Mouse (Mus musculus): ENCODE results near the gene Ccdc175.

Gene Ccdc175

GRCm38 (mm10) chr12:72104027-72104426 is 80.8 kb downstream of the Ccdc175 start:
- no peak for DNase-seq (ENCODE audit: low read depth in 1 of 2, low spot score in 2 of 2)

GRCm38 (mm10) chr12:72102776-72103175 is 82.1 kb downstream of the Ccdc175 start:
- no peak for DNase-seq (ENCODE audit: low read depth in 1 of 2, low spot score in 2 of 2)

- no peak for DNase-seq (ENCODE audit: low read depth in 1 of 2, low spot score in 2 of 2)
Observed at GRCm38 (mm10) chr12:72096966-72097365, 87.9 kb downstream of the Ccdc175 start.

GRCm38 (mm10) chr12:72089802-72090201 is 95.0 kb downstream of the Ccdc175 start:
- no peak for DNase-seq (ENCODE audit: low read depth in 1 of 2, low spot score in 2 of 2)

GRCm38 (mm10) chr12:72086166-72086825 is 98.5 kb downstream of the Ccdc175 start:
- DNase-seq (ENCODE audit: low read depth in 1 of 2, low spot score in 2 of 2): no peak

GRCm38 (mm10) chr12:72085329-72086165 is 99.3 kb downstream of the Ccdc175 start, which contains the start of the genes L3hypdh and Jkamp:
Gene L3hypdh, minus strand, starts transcription at chr12:72085439.
Gene Jkamp, plus strand, starts transcription at chr12:72085589.
- peak; percentile 98 to 99 for DNase-seq (ENCODE audit: low read depth in 1 of 2, low spot score in 2 of 2)

- no peak for DNase-seq (ENCODE audit: low read depth in 1 of 2, low spot score in 2 of 2)
Observed at GRCm38 (mm10) chr12:72085024-72085328, 99.9 kb downstream of the Ccdc175 start.

GRCm38 (mm10) chr12:72084261-72085023 is 100.4 kb downstream of the Ccdc175 start:
- no peak for DNase-seq (ENCODE audit: low read depth in 1 of 2, low spot score in 2 of 2)

- DNase-seq (ENCODE audit: low read depth in 1 of 2, low spot score in 2 of 2): no peak
Observed at GRCm38 (mm10) chr12:72083265-72083664, 101.6 kb downstream of the Ccdc175 start.

- DNase-seq (ENCODE audit: low read depth in 1 of 2, low spot score in 2 of 2): no peak
Observed at GRCm38 (mm10) chr12:72082370-72082769, 102.5 kb downstream of the Ccdc175 start.

- DNase-seq (ENCODE audit: low read depth in 1 of 2, low spot score in 2 of 2): no peak
Observed at GRCm38 (mm10) chr12:72081961-72082360, 102.9 kb downstream of the Ccdc175 start.

GRCm38 (mm10) chr12:72078248-72078647 is 106.6 kb downstream of the Ccdc175 start:
- DNase-seq (ENCODE audit: low read depth in 1 of 2, low spot score in 2 of 2): no peak

GRCm38 (mm10) chr12:72070327-72071269 is 114.2 kb downstream of the Ccdc175 start, which contains the start of gene Gpr135:
Gene Gpr135, minus strand, starts transcription at chr12:72071125.
- DNase-seq (ENCODE audit: low read depth in 1 of 2, low spot score in 2 of 2): peak; percentile 40 to 74

- DNase-seq (ENCODE audit: low read depth in 1 of 2, low spot score in 2 of 2): no peak
Observed at GRCm38 (mm10) chr12:72069626-72070326, 115.1 kb downstream of the Ccdc175 start.

GRCm38 (mm10) chr12:72057780-72058179 is 127.0 kb downstream of the Ccdc175 start:
- DNase-seq (ENCODE audit: low read depth in 1 of 2, low spot score in 2 of 2): no peak

GRCm38 (mm10) chr12:72053851-72054250 is 131.0 kb downstream of the Ccdc175 start:
- DNase-seq (ENCODE audit: low read depth in 1 of 2, low spot score in 2 of 2): no peak

- no peak for DNase-seq (ENCODE audit: low read depth in 1 of 2, low spot score in 2 of 2)
Observed at GRCm38 (mm10) chr12:72053303-72053702, 131.5 kb downstream of the Ccdc175 start.

- no peak for DNase-seq (ENCODE audit: low read depth in 1 of 2, low spot score in 2 of 2)
Observed at GRCm38 (mm10) chr12:72052571-72052970, 132.3 kb downstream of the Ccdc175 start.

All from monocyte, adult 2 months (primary cell).